Mouse (Mus musculus) Patski (cell line): ENCODE data around the gene Prdm9. TPM values are rescaled to one million over a fixed set of nuclear protein-coding genes. Genes with fewer than 3 reads are reported as not detected.
"Not testable (repeated sequence)": the region's sequence is repeated elsewhere in the genome, so short reads cannot be mapped to it uniquely, and the experiment has no call there.

Source experiments
- ATAC-seq: fragments of 100-300 bp; one replicate; pipeline ENCODE4 v1.8.0; 2021
- CTCF ChIA-PET: fragments of 350-600 bp; sonication (Branson Sonifier 250); formaldehyde crosslinking; loops from one replicate; lab custom pipeline; 2022; ENCODE audit warnings: inconsistent platforms; lab: Charles Lee
- POLR2A ChIA-PET: fragments of 350-600 bp; sonication (Branson Sonifier 250); formaldehyde crosslinking; loops from one replicate; lab custom pipeline; 2022; ENCODE audit warnings: antibody characterized with exemption, inconsistent platforms; lab: Charles Lee
- DNase-seq: peaks from one replicate; pipeline ENCODE4 v3.0.0-alpha.2; 2011; ENCODE audit warnings: low read depth, low spot score
- H3K27me3 ChIP-seq: fragments of 371-371 bp; one replicate; pipeline ENCODE4 v1.5.1; 2021
- CTCF ChIP-seq: fragments of 100-300 bp; IDR thresholded peaks from one replicate; pipeline ENCODE4 v1.5.1; 2021
- in situ Hi-C: fragments of 300-500 bp; cut with MboI; formaldehyde crosslinking; loops from 3 replicates; pipeline ENCODE4 v1.11.1; 2018; ENCODE audit warnings: low pct_unique_long_range_greater_than_20kb, mixed read lengths
- polyA plus RNA-seq: library from polyadenylated mRNA; unstranded; gene quantifications from one replicate; pipeline ENCODE4 v1.2.3, GENCODE M21; 2021

The Prdm9 gene
- polyA plus RNA-seq, 1 experiment from 2014 or later = 7.7 TPM

GRCm38 (mm10) chr17:15566908-15567307, 2.8 kb upstream of the Prdm9 start:
- in situ Hi-C loops = no loop called here
- CTCF ChIA-PET = interaction anchor here (1.4 kb wide), 1 partner anchor 13 kb away, joined by 3 read pairs; no protein-coding TSS in a partner anchor
- DNase-seq (no peak), ATAC-seq (no peak)
- TF ChIP-seq CTCF = no peak
- no peaks in the 10 kb centered on the region for H3K27me3 ChIP-seq
- POLR2A ChIA-PET = no interaction called here

GRCm38 (mm10) chr17:15564928-15565300, 760 bp upstream of the Prdm9 start:
- ATAC-seq (no peak), DNase-seq (no peak)
- ChIA-PET CTCF (interaction anchor here (1.0 to 2.3 kb wide), 2 partner anchors 11 to 21 kb away, joined by 5 to 7 read pairs; no protein-coding TSS in a partner anchor), POLR2A (interaction anchor here (0.9 to 2.0 kb wide), 2 partner anchors 16 to 35 kb away, joined by 3 to 6 read pairs; no protein-coding TSS in a partner anchor)
- in situ Hi-C loops = no loop called here
- no peaks in the 10 kb centered on the region for H3K27me3 ChIP-seq
- no peak for TF ChIP-seq CTCF

- no peaks in the 10 kb centered on the region for H3K27me3 ChIP-seq
- ChIA-PET CTCF (no interaction called here), POLR2A (no interaction called here)
- in situ Hi-C loops = no loop called here
- ATAC-seq (no peak), DNase-seq (no peak)
- TF ChIP-seq CTCF = no peak
These were observed 4.2 kb downstream of the Prdm9 start for GRCm38 (mm10) chr17:15559946-15560345.

- ATAC-seq = no peak
- ChIA-PET CTCF (interaction anchor here (1.2 to 1.4 kb wide), 2 partner anchors 13 to 20 kb away, joined by 3 to 4 read pairs; no protein-coding TSS in a partner anchor), POLR2A (interaction anchor here (1.1 kb wide), 1 partner anchor 15 kb away, joined by 3 read pairs; the partner anchor contains the start of gene Prdm9)
- no peaks in the 10 kb centered on the region for H3K27me3 ChIP-seq
- TF ChIP-seq CTCF = no peak
- no peak for DNase-seq
- in situ Hi-C loops = no loop called here
These were observed 14.4 kb downstream of the Prdm9 start for GRCm38 (mm10) chr17:15549713-15550112.

- ATAC-seq = no peak
- ChIA-PET CTCF (no interaction called here), POLR2A (interaction anchor here (0.6 kb wide), 1 partner anchor 19 kb away, joined by 3 read pairs; the partner anchor contains the start of gene Pdcd2)
These were observed 17.7 kb downstream of the Prdm9 start for GRCm38 (mm10) chr17:15546440-15546839.

GRCm38 (mm10) chr17:15543868-15544267, 20.3 kb downstream of the Prdm9 start:
- CTCF ChIA-PET, H3K27me3 ChIP-seq, ATAC-seq, in situ Hi-C loops, DNase-seq, POLR2A ChIA-PET: not testable (repeated sequence)

More at GRCm38 (mm10) chr17:15546440-15546839, 17.7 kb downstream of the Prdm9 start:
- in situ Hi-C loops = no loop called here
- H3K27me3 ChIP-seq = no peaks in the 10 kb centered on the region
- DNase-seq = no peak
- no peak for TF ChIP-seq CTCF

- TF ChIP-seq CTCF = no peak
- POLR2A ChIA-PET = no interaction called here
These were observed 23.8 kb downstream of the Prdm9 start for GRCm38 (mm10) chr17:15540309-15540708.

GRCm38 (mm10) chr17:15536457-15536904, 27.7 kb downstream of the Prdm9 start:
- no peak for TF ChIP-seq CTCF
- no peak for ATAC-seq
- no peak for DNase-seq
- ChIA-PET CTCF (no interaction called here), POLR2A (no interaction called here)
- in situ Hi-C loops = no loop called here
- peaks cover 22% of the 10 kb centered on the region for H3K27me3 ChIP-seq

More at GRCm38 (mm10) chr17:15540309-15540708, 23.8 kb downstream of the Prdm9 start:
- ATAC-seq (no peak), DNase-seq (no peak)
- H3K27me3 ChIP-seq = peaks cover 22% of the 10 kb centered on the region
- CTCF ChIA-PET = no interaction called here
- in situ Hi-C loops = no loop called here

- no peak for TF ChIP-seq CTCF
- DNase-seq = no peak
- ATAC-seq = no peak
- peaks cover 22% of the 10 kb centered on the region for H3K27me3 ChIP-seq
- ChIA-PET CTCF (no interaction called here), POLR2A (no interaction called here)
- in situ Hi-C loops = no loop called here
These were observed 28.2 kb downstream of the Prdm9 start for GRCm38 (mm10) chr17:15535943-15536342.

GRCm38 (mm10) chr17:15535162-15535800, 28.9 kb downstream of the Prdm9 start:
- ATAC-seq = no peak
- ChIA-PET CTCF (no interaction called here), POLR2A (no interaction called here)
- peaks cover 22% of the 10 kb centered on the region for H3K27me3 ChIP-seq
- no peak for DNase-seq
- no peak for TF ChIP-seq CTCF
- in situ Hi-C loops = no loop called here

GRCm38 (mm10) chr17:15530141-15530540, 34.0 kb downstream of the Prdm9 start:
- TF ChIP-seq CTCF = peak; percentile 60
- ChIA-PET POLR2A (interaction anchor here (2.0 kb wide), 1 partner anchor 34 kb away, joined by 6 read pairs; the partner anchor contains the start of gene Prdm9), CTCF (interaction anchor here (0.8 to 1.1 kb wide), 4 partner anchors 11 to 23 kb away, joined by 3 read pairs; no protein-coding TSS in a partner anchor)
- no peak for ATAC-seq
- H3K27me3 ChIP-seq = no peaks in the 10 kb centered on the region
- in situ Hi-C loops = no loop called here
- no peak for DNase-seq
